Mouse (Mus musculus) megakaryocyte-erythroid progenitor cell, adult 5-6 weeks (primary cell): ENCODE data around the gene Car5b. TPM values are rescaled to one million over a fixed set of nuclear protein-coding genes. Genes with fewer than 3 reads are reported as not detected.

Experiments used
- ATAC-seq: replicated peaks from 2 replicates; pipeline ENCODE4 v1.8.0; 2016; ENCODE audit warnings: mild to moderate bottlenecking, inconsistent platforms; ENCODE audit not compliant: severe bottlenecking, poor library complexity, low FRiP score, low TSS enrichment
- total RNA-seq, 2 experiments: library from RNA; stranded (forward) in 1 of 2; stranded (reverse) in 1 of 2; fragments of 200-1000, 215-1000 nt in 1 of 2; fragments of >200 nt in 1 of 2; fragmentation: Nextera tagmentation in 1 of 2; gene quantifications; 2 replicates each; pipeline ENCODE4 v1.2.3; 2014 to 2017

Gene Car5b
- total RNA-seq, 2 experiments from 2014 or later: 0.47 TPM; not detected in 1

- no peak for ATAC-seq
Observed at GRCm38 (mm10) chrX:163982129-163982528, 45.7 kb downstream of the Car5b start.

- ATAC-seq: 0 out of 2 replicates have a peak, but pooled peaks have one; percentile 63
Observed at GRCm38 (mm10) chrX:163981500-163981899, 46.3 kb downstream of the Car5b start.

- no peak for ATAC-seq
Observed at GRCm38 (mm10) chrX:163981092-163981491, 46.7 kb downstream of the Car5b start.

GRCm38 (mm10) chrX:163958467-163958875 is 69.3 kb downstream of the Car5b start, which contains the start of gene Zrsr2:
Gene Zrsr2, minus strand, starts transcription at chrX:163958661.
- ATAC-seq: peak; percentile 96

- peak; percentile 86 for ATAC-seq
Observed at GRCm38 (mm10) chrX:163957803-163958466, 69.9 kb downstream of the Car5b start.

GRCm38 (mm10) chrX:163957381-163957780 is 70.4 kb downstream of the Car5b start:
- peak; percentile 21; the same call in 1 of the 2 replicates for ATAC-seq

GRCm38 (mm10) chrX:163951618-163952017 is 76.2 kb downstream of the Car5b start:
- ATAC-seq: no peak

GRCm38 (mm10) chrX:163944381-163944780 is 83.4 kb downstream of the Car5b start:
- ATAC-seq: no peak

GRCm38 (mm10) chrX:163938587-163938986 is 89.2 kb downstream of the Car5b start:
- ATAC-seq: no peak

- ATAC-seq: no peak
Observed at GRCm38 (mm10) chrX:163934731-163935130, 93.1 kb downstream of the Car5b start.

GRCm38 (mm10) chrX:163929550-163929949 is 98.2 kb downstream of the Car5b start:
- no peak for ATAC-seq

Other genes starting within 250 kb of the Car5b start
- 0.87 and 1.4 TPM in 2 replicates for gene Ap1s2, start 119.0 kb downstream of the Car5b start, total RNA-seq (2014; fragmentation: Nextera tagmentation)
- 5.4 and 5.9 TPM in 2 replicates for gene Ap1s2, start 119.0 kb downstream of the Car5b start, total RNA-seq (2017)
- 29.5 and 31.6 TPM in 2 replicates for gene Zrsr2, start 69.3 kb downstream of the Car5b start, total RNA-seq (2014; fragmentation: Nextera tagmentation)
- gene Zrsr2, start 69.3 kb downstream of the Car5b start, total RNA-seq (2017): 63.0 and 91.8 TPM in 2 replicates
- gene Siah1b, start 48.5 kb upstream of the Car5b start, total RNA-seq (2014; fragmentation: Nextera tagmentation): 14.0 and 21.3 TPM in 2 replicates
- 11.4 and 19.9 TPM in 2 replicates for gene Siah1b, start 48.5 kb upstream of the Car5b start, total RNA-seq (2017)
- gene Cltrn, start 60.8 kb upstream of the Car5b start, total RNA-seq (2014; fragmentation: Nextera tagmentation): not detected in 2 replicates
- gene Cltrn, start 60.8 kb upstream of the Car5b start, total RNA-seq (2017): not detected in 2 replicates
- not detected in 2 replicates for gene Ace2, start 111.3 kb upstream of the Car5b start, total RNA-seq (2014; fragmentation: Nextera tagmentation)
- gene Ace2, start 111.3 kb upstream of the Car5b start, total RNA-seq (2017): not detected in 2 replicates
- gene Bmx, start 230.2 kb upstream of the Car5b start, total RNA-seq (2014; fragmentation: Nextera tagmentation): not detected in 2 replicates
- 0.14 TPM in 1 of 2 replicates, not detected in the other for gene Bmx, start 230.2 kb upstream of the Car5b start, total RNA-seq (2017)
- gene Pir, start 241.4 kb upstream of the Car5b start, total RNA-seq (2014; fragmentation: Nextera tagmentation): 1.5 TPM in 1 of 2 replicates, not detected in the other
- gene Pir, start 241.4 kb upstream of the Car5b start, total RNA-seq (2017): 2.6 TPM in 1 of 2 replicates, not detected in the other